Mouse (Mus musculus) hindlimb bud, embryonic 11.5 days (tissue): ENCODE measurements around the gene Klhl2.
A peak's percentile ranks its signal among the peaks of the same experiment; 100 is the strongest.

Source experiments
- DNase-seq: peaks from one replicate; pipeline ENCODE4 v3.0.0-alpha.2; 2012; ENCODE audit warnings: low read depth, low spot score; ENCODE audit errors: extremely low spot score

The Klhl2 gene

DNA sequence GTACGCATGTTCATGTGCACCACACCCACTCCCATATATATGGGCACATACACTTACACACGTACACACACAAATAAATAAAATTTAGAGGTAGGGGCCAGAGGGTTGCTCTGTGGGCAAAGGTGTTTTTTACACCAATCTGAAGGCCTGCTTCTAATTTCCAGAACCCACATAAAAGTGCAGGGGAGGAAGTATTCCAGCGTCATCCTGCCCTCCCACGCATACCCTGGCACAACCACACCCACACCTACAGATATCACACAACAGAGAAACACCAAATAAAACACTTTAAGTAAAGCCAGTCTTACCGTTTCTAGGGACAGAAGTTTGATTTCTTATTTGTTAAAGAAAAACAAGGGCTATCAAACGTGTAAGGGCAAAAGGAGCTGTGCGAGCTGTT lies 79.0 kb downstream of the Klhl2 start:
- no peak for DNase-seq

DNA sequence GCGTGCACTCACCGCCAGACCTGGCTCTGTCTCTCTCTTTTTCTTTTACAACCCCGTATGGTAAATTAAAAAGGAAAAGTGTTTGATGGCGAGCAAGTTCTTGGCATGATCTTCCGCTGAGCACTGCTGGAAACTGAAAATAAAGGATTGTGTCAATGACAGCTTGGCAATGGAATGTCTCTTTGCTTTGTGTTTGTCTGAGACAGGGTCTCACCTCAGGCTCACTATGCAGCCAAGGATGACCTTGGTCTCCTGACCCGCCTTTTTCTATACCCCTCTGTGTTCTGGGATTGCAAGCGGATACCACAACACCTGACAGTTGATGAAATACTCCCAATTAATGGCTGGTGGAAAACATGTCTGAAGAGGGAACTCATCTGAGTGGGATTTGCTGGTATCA lies 80.2 kb downstream of the Klhl2 start:
- DNase-seq = no peak

GRCm38 (mm10) chr8:64768645-64769044 lies 81.2 kb downstream of the Klhl2 start:
- DNase-seq = no peak

- DNase-seq = no peak
Measured at GRCm38 (mm10) chr8:64767047-64767446, 82.8 kb downstream of the Klhl2 start.

DNA sequence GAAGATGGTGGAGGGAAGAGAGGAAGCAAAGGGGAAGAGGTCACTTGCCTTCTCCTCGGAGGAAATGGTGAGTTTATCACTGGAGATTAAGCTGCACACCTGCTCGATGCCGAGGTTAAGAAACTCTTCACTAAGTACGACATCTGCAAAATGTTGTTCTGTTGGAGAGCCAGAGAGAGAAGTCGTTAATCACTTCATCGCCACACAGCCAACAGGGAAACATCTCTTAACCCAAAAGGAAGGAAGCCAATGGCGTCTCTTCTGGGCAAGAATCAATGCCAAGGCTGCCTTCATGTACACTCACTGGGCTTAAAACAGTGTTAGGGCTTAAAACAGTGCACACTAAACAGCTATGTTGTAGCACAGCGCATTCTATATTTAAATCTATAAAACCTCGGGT lies 85.7 kb downstream of the Klhl2 start:
- peak; percentile 1 for DNase-seq

DNA sequence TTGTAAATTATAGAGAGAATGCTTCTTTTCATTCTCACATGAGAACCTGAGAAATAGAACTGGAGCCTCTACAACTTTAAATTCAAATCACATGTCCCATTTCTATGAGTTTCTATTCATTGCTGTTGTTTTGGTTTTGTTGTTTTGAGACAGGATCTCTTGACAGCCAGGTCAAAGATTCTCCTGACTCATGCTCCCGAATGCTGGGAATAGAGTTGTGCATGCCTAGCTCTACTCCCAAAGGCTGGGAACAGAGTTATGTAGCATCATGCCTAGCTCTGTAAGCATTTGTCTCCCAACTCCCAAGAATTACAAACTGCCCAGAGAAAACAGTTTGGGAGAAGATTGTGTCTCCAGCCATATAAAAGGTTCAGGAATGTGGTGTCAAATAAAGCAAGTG lies 87.1 kb downstream of the Klhl2 start:
- DNase-seq = no peak

DNA sequence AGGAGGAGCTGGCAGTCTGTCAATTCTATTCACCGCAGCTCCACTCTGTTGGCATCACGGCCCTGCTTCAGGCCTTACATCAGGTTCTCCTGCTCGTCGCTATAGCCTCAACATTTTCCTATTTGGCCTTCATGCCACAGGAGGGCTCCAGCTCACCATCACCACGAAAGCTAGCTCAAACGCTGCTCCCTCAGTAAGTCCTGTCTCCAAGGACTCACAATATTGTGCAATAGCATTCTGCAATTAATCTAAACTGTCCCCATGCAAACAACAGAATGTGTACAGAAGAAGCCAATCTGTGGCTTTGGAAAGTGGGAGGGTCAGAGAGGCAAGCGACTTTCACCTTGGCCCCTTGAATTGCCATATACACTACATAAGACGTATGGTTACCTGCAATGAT lies 88.4 kb downstream of the Klhl2 start:
- no peak for DNase-seq

DNA sequence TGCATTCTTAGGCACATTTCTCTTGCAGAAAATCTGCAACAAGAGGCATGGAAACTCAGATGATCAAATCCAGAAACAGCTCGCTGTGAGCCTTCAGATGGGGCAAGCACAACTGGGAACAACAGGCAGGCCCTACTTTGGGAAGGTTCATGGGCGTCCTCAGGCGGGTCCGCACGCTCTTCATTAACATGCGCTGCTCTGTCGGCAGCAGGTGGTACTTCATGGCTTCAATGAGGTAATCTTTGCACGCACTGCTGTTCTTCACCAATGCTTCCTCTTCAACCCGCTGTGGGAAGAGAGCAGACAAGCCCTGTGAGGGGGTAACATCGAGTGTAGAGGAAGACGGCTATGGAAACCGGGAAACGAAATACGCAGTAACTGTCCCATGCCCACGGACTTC lies 91.9 kb downstream of the Klhl2 start:
- no peak for DNase-seq

DNA sequence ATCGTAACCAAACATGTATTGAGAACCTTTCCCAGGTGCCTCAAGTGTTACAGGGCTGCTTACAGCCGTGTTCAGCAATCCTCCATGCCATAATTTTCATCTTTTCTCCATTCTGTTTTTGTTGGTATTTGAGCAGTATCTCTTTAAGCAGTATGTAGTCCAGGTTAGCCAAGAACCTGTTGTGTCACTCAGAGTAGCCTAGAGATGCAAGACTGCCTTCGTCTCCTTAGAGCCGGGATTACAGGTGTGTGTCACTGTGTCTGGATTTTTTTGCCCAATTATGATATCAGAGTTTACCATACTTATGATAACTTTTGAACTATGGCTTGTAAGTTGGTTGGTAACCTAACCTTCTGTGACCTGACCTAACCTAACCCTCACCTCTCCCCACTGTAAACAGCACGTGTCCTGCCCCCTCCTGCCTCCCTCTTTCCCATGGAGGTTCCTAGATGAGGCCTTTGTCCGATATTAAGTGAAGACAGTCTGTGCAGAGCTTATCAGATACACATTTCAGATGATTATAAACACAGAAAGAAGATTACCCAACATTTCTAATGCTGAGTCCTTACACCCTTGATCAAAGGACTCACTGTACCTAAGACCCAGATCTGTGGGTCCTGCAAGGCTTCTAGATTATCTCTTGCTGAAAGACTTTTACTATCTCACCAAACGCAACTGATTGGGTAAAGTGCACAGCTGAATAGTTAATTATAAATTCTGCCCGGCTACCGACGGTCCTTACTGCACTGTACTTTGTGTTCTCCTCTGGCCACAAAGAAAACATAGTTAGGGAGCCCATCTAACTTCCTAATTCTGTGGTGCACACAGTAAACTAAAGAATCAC lies 103.4 kb downstream of the Klhl2 start:
- DNase-seq = no peak

DNA sequence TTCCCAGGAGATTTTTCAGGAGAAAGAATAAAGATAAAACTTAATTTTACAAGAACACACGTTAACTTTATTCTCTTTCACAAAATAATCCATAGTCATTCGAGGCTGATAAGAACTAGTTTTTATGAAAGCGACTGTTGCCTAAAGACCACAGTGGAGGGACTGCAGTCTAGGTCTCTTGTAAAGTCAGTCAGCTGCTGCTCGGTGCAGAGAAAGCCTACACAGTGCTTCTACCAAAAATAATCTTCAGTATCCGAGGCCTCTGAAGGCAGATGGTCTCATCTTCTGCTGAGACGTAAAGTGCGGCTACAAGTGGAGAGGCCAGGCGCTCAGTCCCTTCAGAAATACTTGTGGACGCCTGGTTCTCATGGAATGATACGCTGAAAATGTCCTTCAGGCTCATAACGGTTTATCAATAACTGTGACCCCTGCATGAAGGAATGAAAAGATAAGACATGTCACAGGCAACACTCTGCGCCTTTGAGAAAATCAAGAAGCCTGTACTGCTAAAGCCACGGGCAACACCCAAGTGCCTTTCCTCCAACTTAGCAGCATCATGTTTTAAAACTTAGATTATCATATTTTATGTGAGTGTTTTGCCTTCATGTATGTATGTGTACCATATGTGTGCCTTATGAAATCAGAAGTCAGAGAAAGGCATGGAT lies 109.1 kb downstream of the Klhl2 start:
- no peak for DNase-seq

DNA sequence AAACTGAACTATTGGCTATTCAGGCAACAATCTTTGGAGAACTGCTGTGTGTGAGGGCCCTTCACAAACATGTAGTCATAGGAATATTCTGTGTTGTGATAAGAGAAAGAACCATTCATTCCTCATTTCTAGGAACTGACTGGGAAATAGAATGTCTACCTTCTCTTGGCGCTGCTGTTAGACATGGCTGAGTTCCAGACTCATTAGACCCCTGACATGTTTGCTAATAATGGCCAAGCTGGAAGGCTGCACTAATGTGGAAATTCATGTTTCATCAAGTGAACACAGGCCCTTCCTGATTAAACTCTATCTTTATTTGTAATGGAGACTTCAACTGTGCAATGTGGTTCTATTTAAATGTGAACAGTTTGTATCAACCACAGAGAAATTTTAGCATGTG lies 110.9 kb downstream of the Klhl2 start:
- DNase-seq = no peak

DNA sequence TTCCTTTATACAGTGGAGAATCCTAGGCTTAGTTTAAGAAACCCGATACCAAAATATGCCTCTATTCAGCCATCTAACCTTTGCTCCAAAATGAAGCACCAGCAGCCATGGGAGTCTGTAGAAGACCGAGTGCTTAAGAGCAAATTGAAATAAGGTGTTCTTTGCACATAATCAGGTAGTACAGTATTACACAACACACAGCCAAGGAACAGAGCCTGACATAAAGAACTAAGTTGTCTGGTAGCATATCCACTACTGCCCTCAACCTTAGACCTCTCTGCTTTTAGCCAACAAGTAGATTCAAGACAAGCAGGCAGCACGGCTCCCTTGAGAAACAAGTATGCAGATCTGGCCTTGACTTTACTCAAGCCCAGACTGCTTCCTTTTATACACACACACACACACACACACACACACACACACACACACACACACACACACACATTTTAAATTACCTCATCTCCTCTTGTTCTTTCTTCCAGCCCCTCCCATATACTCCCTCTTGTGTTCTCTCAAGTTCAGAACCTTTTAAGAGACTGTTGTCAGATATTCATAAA lies 113.0 kb downstream of the Klhl2 start:
- DNase-seq = no peak

DNA sequence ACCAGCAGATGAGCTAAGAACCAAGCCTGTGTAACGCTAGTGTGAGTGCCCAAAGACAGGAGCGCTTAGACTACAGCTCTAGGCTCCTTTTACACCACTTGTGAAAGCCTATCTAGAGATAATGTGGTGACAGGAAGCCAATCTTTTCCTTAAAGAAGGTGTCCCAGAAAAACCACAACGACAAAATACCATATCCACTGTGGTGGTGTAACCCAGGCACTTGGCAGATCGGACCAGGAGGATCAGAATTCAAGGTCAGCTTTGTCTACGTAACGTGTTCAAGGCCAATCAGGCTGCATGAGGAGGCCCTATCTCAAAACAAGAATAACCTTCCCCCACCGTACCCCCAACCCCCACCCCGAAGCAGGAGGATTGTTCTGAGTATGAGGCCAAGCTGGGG lies 114.7 kb downstream of the Klhl2 start:
- DNase-seq = no peak

DNA sequence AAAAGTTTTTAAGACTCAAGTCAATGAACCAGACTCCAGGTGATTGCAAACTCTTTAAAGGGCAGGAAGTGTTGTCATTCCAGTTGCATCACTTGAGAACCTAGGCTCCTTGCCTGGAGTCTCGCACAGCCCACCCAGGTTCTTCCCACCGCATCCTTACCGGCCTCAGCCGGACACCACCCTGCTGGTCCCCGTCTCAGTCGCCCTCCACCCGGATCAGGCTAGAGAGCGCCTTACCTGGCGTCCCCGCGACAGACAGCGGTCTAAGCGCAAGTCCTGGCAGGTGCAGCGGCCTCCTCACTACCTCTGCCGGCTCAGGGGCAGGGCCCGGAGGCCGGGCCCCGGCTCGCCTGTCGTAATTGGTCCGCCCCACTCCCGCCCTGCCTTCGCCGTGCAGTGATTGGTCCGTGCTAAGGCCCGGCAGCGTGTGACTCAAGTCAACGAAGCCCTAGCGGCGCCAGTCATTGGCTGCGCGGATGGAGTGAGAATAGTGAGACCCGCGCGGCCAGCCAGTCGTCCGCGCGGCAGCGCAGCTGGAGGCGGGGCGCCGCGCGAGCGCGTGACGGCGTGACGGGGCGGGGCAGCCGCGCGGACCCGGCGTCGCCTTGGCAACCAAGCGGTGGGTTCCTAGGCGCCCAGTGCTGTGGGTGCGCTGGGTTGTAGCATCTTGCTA lies 116.4 kb downstream of the Klhl2 start, which contains the start of gene Msmo1:
TSS of gene Msmo1 (minus strand) at position 522 of the 673 bp plus-strand sequence.
- peak; percentile 86 for DNase-seq

GRCm38 (mm10) chr8:64732596-64732995 lies 117.2 kb downstream of the Klhl2 start:
- no peak for DNase-seq

- no peak for DNase-seq
Measured at GRCm38 (mm10) chr8:64728156-64728555, 121.7 kb downstream of the Klhl2 start.

DNA sequence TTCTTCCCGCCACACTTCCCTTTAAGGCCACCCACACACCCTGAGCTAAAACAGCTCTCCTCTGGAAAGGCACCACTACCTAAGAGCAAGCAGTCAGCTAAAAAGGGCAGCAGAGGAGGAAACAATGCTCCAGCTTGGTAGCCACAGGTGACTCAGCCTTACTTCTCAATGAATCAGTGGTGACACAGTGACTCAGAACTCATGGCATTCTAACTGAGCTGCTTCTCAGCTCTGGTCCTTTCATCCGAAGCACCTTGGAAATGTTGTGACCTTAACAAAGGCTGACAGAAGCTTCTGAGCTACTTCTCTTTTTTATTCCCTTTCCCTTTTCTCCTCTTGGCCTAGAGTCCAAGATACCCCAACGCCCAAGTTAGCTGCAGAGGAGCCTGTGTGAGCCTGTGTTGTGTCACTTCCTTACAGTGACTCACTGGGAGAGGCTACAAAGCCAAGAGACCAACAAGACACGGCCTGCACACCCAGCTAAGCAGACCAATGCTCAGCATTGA lies 123.6 kb downstream of the Klhl2 start:
- no peak for DNase-seq

GRCm38 (mm10) chr8:64723206-64723605 lies 126.6 kb downstream of the Klhl2 start:
- no peak for DNase-seq

DNA sequence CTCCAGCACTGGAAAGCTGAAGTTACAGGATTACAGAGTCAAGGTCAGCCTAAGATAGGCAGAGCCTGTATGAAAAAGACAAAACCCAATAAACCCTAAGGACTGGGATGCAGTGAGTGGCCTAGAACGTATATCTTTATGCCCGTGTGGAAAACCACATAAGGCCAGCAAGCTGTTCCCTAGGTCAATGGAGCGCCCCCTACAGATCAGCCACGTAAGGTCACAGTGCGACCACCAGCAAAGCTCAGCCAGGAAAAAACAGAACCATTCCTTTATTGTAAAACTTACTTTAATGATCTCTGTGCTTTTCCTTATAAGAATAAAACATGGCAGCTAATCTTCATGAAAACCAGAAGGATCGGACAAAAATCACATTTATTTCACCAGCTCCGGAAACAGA lies 131.9 kb downstream of the Klhl2 start:
- DNase-seq = no peak

GRCm38 (mm10) chr8:64712499-64712898 lies 137.3 kb downstream of the Klhl2 start:
- DNase-seq = no peak

DNA sequence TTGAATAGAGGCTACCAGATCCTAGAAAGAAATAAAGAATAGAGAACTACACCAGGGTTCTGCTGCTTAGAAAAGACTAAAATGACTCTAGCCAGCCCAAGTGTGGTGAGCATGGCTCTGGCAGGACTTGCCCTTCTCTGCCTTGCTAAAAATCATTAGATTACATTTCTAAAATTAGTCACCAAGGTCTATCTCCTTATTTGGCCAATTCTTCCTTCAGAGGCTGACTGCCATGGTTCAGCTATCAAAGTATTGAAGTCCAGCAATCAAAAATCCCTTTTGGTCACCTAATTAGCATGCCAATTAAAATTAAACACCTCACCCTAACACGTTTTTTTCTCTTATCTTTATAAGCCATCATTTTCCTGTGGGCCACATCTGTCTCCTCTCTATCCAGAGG lies 138.3 kb downstream of the Klhl2 start:
- DNase-seq = no peak
